Mouse (Mus musculus): Measurements from ENCODE around the gene Notch4. TPM values are rescaled to one million over a fixed set of nuclear protein-coding genes. Genes with fewer than 3 reads are reported as not detected.

Notch4 gene
- polyA plus RNA-seq (2012; rRNA removed; ENCODE audit: low replicate concordance): 14.4 and 26.1 TPM in 2 replicates

DNA sequence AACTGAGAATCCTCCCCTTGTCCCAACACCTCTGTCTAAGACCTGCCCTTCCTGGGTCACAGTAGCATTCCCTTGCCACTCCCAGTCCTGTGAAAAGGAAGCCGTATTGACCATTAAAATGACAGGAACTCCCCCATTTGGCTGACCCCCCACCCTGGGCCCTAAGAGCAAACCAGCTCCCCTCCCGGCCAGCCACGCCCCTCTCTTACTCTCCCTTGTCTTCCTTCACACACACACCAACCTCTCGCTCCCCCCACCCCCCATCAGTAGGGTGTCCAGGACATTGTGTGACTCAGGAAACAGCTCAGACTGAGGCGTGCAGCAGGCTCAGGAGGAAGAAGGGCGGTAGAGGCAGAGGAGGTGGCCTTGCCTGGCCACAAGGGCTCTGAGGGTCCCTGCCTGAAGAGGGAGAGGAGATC lies at the start of gene Notch4:
TSS of gene Notch4 (plus strand) at position 266 of the 419 bp plus-strand sequence.

DNA sequence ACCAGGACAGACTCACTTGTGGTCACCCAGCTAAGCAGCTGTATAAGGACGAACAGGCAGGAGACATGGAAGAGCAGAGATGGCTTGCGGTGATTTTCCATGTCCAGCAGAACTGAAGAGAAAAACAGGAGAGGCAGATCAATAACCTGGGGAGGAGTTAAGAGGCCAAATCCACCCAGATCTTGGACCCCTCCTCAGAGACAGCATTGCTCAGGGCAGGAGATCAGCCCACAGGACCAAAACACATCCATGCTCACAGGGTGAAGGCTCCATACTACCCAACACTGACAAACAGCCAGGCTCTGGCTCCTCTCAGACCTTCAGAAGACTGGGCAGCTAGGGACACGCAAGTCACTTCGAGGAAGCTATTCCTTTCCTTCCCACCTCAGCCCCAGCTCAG lies 46.8 kb upstream of the Notch4 start, which contains the start of gene Btnl6:
TSS of gene Btnl6 (minus strand) at position 101 of the 400 bp plus-strand sequence.

DNA sequence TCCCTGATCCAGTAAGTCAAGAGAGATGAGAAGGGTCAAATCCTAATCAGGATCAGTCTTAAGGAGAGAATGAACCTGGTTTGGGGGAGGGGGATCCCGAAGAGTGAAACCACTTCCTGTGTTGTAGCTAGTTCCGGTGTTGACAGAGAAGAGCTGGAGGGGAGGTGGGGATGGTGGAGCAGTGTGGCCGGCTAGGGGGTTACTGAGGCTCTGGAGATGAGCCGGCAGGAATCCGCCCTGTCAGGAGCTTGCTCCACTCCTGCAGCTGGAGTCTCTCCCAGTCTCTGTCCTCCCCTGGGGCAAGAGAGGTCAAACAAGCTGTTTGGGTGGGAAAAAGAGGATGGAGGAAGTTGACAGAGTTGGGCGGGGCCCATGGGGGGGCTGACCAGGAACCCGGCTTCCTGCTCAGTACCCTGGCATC lies 25.6 kb downstream of the Notch4 start, which contains the start of gene Gpsm3:
TSS of gene Gpsm3 (plus strand) at position 126 of the 421 bp plus-strand sequence.

DNA sequence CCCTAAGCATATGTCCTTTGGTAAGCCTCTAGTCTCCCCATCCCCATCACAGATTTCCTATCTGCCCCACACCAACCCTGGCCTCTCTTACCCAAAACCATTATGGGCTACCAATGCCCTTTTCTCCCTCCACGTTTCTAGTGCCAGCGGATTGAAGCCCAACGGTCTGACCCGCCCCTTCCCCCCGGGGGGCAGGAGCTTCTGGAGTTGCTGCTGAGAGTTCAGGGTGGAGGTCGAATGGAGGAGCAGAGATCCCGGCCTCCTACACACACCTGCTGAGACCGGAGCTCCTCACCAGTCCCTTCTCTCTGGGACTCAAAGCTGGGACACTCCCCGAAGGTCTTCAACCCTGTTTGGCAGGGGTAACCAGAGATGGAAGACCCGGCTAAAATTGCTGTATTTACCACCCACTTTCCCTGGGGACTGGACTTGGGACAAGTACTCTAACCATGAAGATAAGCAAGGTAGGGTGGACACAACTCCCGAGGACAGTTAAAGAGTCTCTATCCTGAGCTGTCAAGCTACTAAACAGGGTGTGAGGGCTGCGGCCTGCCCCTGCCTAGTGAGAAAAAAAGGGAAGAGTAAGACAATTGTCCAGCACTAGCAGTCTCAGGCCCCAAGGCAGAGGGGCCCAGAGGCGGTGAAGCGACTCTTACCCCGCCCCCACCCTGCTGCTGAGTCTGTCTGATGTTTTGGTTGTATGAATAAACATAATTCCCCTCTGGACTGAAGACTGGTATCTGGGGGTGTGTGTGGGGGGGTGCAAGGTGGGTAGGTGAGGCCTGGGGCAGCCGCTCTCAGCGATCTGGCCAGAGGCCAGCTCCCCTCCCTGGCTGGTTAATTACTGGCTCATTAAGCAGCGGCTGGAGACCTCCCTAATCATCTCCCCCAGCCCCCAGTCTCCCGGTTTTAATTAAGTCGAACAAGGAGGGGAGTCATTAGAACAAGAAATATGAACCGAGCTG lies 27.2 kb downstream of the Notch4 start, which contains the start of gene Pbx2:
TSS of gene Pbx2 (plus strand) at position 238 of the 965 bp plus-strand sequence.

DNA sequence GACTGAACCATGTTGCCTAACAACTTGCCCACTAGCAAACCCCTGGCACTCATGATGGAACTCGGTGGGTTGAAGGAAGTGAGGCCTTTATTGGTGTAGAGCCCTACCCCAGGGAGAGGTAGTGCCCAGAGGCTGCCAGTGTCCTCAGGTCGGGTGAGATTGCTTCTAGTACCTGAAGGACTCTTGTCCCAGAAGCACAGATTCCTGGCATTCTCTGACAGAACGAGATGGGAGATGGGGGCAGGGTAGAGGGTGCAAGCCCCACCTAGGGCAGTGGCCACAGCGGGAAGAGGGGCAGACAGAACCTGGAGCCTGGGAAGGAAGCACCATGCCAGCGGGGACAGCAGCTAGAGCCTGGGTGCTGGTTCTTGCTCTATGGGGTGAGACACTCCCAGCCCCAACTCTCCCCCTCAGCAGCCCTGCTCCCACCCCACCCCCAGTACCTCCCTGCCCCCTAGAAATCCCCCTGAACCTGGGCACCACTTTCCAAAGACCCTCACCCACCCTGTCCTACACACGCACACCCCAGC lies 33.6 kb downstream of the Notch4 start, which contains the start of gene Ager:
TSS of gene Ager (plus strand) at position 297 of the 530 bp plus-strand sequence.

DNA sequence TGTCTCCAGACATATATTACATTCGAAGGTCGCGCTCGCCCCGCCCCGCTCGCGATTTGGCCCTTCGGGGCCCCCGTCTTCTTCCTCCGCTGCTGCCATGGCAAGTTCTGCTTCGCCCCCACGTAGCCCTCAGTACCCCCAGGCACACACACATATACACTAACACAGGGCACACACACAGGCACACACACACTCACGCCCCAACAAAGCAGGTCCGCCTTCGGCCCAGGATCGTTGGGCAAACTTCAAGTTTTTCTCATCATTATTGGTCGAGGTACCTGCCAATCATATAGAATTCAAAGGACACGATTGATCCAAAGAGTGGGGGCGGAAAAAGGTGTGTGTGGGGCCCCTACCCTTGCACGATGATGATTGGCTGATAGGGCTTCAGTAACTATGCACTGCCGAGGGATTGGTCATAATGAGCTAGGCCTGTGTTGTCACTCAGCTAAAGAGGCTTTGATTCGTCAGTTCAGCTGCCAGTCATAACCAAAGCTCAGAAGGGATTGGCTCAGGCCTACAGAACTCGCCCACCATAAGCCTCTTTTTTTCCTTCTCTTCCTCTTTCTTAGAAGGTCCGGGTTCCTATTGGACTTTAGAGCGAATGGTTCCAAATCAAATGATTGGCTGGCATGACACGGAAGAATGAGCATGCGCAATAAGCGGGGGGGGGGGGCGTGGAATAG lies 39.5 kb downstream of the Notch4 start, which contains the start of gene Rnf5:
TSS of gene Rnf5 (minus strand) at position 316 of the 686 bp plus-strand sequence.

DNA sequence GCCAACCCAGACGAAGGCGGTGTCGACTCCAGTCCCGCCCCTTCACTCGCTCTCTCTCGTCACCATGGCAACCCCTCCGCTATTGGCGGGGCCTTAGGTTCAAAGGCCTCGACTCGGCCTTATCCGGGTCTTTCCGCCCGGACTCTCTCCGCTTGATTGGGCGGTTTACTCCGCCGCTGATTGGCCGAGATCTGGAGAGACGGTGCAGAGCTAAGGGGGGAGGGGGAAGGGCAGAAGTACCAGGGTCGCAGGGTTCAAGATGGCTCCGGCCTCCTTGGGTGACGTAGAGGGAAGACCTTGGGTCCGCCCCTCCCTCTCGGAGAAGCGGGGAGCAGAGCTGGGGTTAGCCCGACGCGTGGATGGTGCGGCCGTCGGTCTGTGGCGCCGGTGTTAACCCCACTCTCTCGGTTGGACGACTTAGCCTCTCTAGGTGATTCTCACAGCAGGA lies 40.0 kb downstream of the Notch4 start, which contains the start of gene Agpat1:
TSS of gene Agpat1 (plus strand) at position 202 of the 448 bp plus-strand sequence.

DNA sequence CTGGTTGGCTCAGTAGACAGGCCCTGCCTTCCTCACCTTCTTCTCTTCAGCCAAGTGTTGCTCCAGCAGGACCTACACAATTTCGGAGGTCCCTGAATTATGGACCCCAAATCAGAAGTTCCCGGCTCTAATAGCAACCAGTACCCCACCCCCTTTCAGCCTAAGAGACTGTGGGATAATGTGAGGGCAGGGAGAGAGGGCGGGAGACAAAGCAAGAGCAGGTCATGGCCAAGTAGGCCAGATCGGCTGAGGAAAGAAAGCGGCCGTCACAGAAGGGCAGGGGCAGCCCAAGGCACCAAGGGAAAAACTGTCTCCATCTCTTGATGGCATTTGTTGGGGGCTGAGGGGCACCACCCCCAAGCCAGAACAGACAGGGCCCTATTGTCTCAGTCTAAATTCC lies 51.8 kb downstream of the Notch4 start, which contains the start of gene Egfl8:
TSS of gene Egfl8 (minus strand) at position 101 of the 400 bp plus-strand sequence.

DNA sequence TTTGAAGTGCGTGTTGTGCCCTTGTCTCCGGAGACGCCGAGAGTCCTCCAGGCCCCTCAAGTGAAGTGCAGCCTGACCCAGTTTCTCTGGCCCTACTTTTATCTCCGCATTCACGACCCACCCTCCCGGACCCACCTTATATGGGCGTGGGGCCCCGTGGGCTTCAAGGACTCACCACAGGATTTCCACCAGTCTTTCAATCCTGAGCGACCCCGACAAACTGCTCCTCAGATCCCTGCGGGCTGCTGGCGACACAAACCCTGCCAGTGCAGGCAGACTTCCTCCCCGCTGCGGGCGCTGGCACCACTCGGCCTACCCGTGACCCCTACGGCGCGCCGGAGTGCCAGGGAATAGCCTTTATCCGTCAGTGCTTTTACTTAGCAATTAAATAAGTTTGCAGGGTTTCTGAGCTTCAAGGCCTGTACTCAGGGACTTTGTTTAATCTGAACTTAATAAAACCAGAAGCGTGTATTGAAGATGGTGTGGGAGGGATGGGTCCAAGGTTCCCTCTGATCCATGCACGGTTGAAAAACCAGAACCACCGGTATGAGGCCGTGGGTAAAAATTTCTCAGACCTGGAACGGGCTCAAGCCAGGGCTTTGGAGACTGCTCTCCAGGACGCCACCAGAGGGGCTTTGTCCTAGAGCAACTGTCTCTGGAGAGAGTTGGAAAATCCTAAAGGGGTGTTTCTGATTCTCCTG lies 64.0 kb downstream of the Notch4 start, which contains the start of gene Ppt2:
TSS of gene Ppt2 (minus strand) at position 568 of the 701 bp plus-strand sequence.

DNA sequence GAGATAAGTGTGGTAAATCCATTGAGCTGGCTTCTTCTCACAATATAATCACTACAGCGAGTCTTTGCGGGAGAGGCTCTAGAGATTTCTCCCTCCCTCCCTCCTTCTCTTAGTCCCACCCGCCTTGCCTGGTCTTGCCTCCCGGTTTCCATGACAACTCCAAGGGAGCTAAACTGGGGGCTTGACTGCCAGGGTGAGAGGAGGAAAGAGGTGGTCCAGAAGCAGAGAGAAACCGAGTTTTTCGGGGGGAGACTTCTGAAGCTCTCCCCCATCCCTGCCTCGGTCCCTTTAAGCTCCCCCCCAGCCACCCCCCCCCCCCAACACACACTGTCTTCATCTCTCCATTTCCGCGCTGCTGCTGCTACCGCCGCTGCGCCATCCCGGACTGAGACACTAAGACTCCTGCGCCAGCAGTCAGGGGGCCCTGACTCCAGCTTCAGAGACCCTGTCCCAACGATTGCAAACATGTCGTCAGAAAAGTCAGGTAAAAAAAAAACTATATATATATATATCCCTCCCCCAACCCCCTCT lies 65.2 kb downstream of the Notch4 start, which contains the start of gene Prrt1:
TSS of gene Prrt1 (plus strand) at position 313 of the 531 bp plus-strand sequence.

Other genes starting within 250 kb of the Notch4 start
- 0.15 and 0.18 TPM in 2 replicates for gene H2-Eb2, start 238.6 kb upstream of the Notch4 start, polyA plus RNA-seq (2012; rRNA removed; ENCODE audit: low replicate concordance)
- gene Btnl2, start 209.4 kb upstream of the Notch4 start, polyA plus RNA-seq (2012; rRNA removed; ENCODE audit: low replicate concordance): 71.0 and 85.2 TPM in 2 replicates
- gene Btnl1, start 187.1 kb upstream of the Notch4 start, polyA plus RNA-seq (2012; rRNA removed; ENCODE audit: low replicate concordance): 72.9 and 155 TPM in 2 replicates
- gene BC051142, start 165.4 kb upstream of the Notch4 start, polyA plus RNA-seq (2012; rRNA removed; ENCODE audit: low replicate concordance): 0.07 and 0.15 TPM in 2 replicates
- 24.7 and 37.1 TPM in 2 replicates for gene Btnl4, start 87.0 kb upstream of the Notch4 start, polyA plus RNA-seq (2012; rRNA removed; ENCODE audit: low replicate concordance)
- gene Btnl6, start 46.9 kb upstream of the Notch4 start, polyA plus RNA-seq (2012; rRNA removed; ENCODE audit: low replicate concordance): 36.6 and 66.8 TPM in 2 replicates
- gene Gpsm3, start 25.5 kb downstream of the Notch4 start, polyA plus RNA-seq (2012; rRNA removed; ENCODE audit: low replicate concordance): 6.9 and 13.4 TPM in 2 replicates
- gene Pbx2, start 27.0 kb downstream of the Notch4 start, polyA plus RNA-seq (2012; rRNA removed; ENCODE audit: low replicate concordance): 30.5 and 44.4 TPM in 2 replicates
- 1.5 and 1.9 TPM in 2 replicates for gene Ager, start 33.6 kb downstream of the Notch4 start, polyA plus RNA-seq (2012; rRNA removed; ENCODE audit: low replicate concordance)
- 133 and 182 TPM in 2 replicates for gene Rnf5, start 39.4 kb downstream of the Notch4 start, polyA plus RNA-seq (2012; rRNA removed; ENCODE audit: low replicate concordance)
- gene Agpat1, start 40.0 kb downstream of the Notch4 start, polyA plus RNA-seq (2012; rRNA removed; ENCODE audit: low replicate concordance): 355 and 550 TPM in 2 replicates
- 1.4 and 2.1 TPM in 2 replicates for gene Egfl8, start 51.7 kb downstream of the Notch4 start, polyA plus RNA-seq (2012; rRNA removed; ENCODE audit: low replicate concordance)
- gene Ppt2, start 64.2 kb downstream of the Notch4 start, polyA plus RNA-seq (2012; rRNA removed; ENCODE audit: low replicate concordance): 25.9 and 43.4 TPM in 2 replicates
- 7.7 and 10.5 TPM in 2 replicates for gene Prrt1, start 65.3 kb downstream of the Notch4 start, polyA plus RNA-seq (2012; rRNA removed; ENCODE audit: low replicate concordance)
- gene Fkbpl, start 80.5 kb downstream of the Notch4 start, polyA plus RNA-seq (2012; rRNA removed; ENCODE audit: low replicate concordance): 1.8 and 2.4 TPM in 2 replicates
- gene Atf6b, start 82.9 kb downstream of the Notch4 start, polyA plus RNA-seq (2012; rRNA removed; ENCODE audit: low replicate concordance): 67.2 and 71.2 TPM in 2 replicates
- gene Tnxb, start 106.3 kb downstream of the Notch4 start, polyA plus RNA-seq (2012; rRNA removed; ENCODE audit: low replicate concordance): 10.1 and 15.3 TPM in 2 replicates
- 13.4 and 20.2 TPM in 2 replicates for gene C4b, start 179.6 kb downstream of the Notch4 start, polyA plus RNA-seq (2012; rRNA removed; ENCODE audit: low replicate concordance)
- 4.3 and 8.4 TPM in 2 replicates for gene Cyp21a1, start 240.3 kb downstream of the Notch4 start, polyA plus RNA-seq (2012; rRNA removed; ENCODE audit: low replicate concordance)

Data from duodenum, adult 2 months (tissue).